Mouse (Mus musculus) frontal cortex, adult (tissue): ENCODE results near the gene Gba2.

Experiments
- ATAC-seq: cut with Nextera tagmentation; 2 replicates; pipeline ENCODE4 v1.9.2; 2017; ENCODE audit warnings: mild to moderate bottlenecking, moderate library complexity, mixed read lengths; ENCODE audit not compliant: low TSS enrichment

The Gba2 gene

GRCm38 (mm10) chr4:43581381-43581780 lies 2.7 kb upstream of the Gba2 start:
- no peak for ATAC-seq

GRCm38 (mm10) chr4:43580721-43581120 lies 2.0 kb upstream of the Gba2 start:
- ATAC-seq: no peak

- ATAC-seq: no peak
Observed at GRCm38 (mm10) chr4:43579731-43580130, 1.1 kb upstream of the Gba2 start.

GRCm38 (mm10) chr4:43579256-43579655 lies 583 bp upstream of the Gba2 start:
- 0 out of 2 replicates have a peak, but pooled peaks have one; percentile 1 for ATAC-seq

- ATAC-seq: peak; percentile 49; the same call in 1 of the 2 replicates
Observed at GRCm38 (mm10) chr4:43577237-43577881, 1.3 kb downstream of the Gba2 start.

- ATAC-seq: no peak
Observed at GRCm38 (mm10) chr4:43575356-43575755, 3.3 kb downstream of the Gba2 start.

GRCm38 (mm10) chr4:43573561-43573960 lies 5.1 kb downstream of the Gba2 start:
- no peak for ATAC-seq

- ATAC-seq: no peak
Observed at GRCm38 (mm10) chr4:43571395-43572045, 7.2 kb downstream of the Gba2 start.

GRCm38 (mm10) chr4:43567140-43567539 lies 11.5 kb downstream of the Gba2 start:
- ATAC-seq: no peak

GRCm38 (mm10) chr4:43564231-43564630 lies 14.4 kb downstream of the Gba2 start:
- ATAC-seq: no peak

GRCm38 (mm10) chr4:43563601-43563875 lies 15.1 kb downstream of the Gba2 start:
- no peak for ATAC-seq

- peak; percentile 17 for ATAC-seq
Observed at GRCm38 (mm10) chr4:43562769-43563600, 15.7 kb downstream of the Gba2 start.

GRCm38 (mm10) chr4:43561997-43562768 lies 16.5 kb downstream of the Gba2 start, which contains the start of the genes Creb3 and Tln1:
TSS of gene Creb3 (plus strand) at chr4:43562332.
TSS of gene Tln1 (minus strand) at chr4:43562691.
- ATAC-seq: peak; percentile 86

GRCm38 (mm10) chr4:43561436-43561996 lies 17.2 kb downstream of the Gba2 start:
- ATAC-seq: peak; percentile 7; the same call in 1 of the 2 replicates

- ATAC-seq: no peak
Observed at GRCm38 (mm10) chr4:43560976-43561375, 17.7 kb downstream of the Gba2 start.

GRCm38 (mm10) chr4:43560243-43560611 lies 18.4 kb downstream of the Gba2 start:
- ATAC-seq: no peak

- ATAC-seq: no peak
Observed at GRCm38 (mm10) chr4:43559519-43560242, 19.0 kb downstream of the Gba2 start.

GRCm38 (mm10) chr4:43558631-43559356 lies 19.9 kb downstream of the Gba2 start:
- no peak for ATAC-seq

- ATAC-seq: no peak
Observed at GRCm38 (mm10) chr4:43558028-43558630, 20.5 kb downstream of the Gba2 start.

- ATAC-seq: no peak
Observed at GRCm38 (mm10) chr4:43555926-43556325, 22.7 kb downstream of the Gba2 start.
